Mouse (Mus musculus) erythroblast, embryonic 14.5 days (primary cell): ENCODE data around the gene Twf1. TPM values are rescaled to one million over a fixed set of nuclear protein-coding genes. Genes with fewer than 3 reads are reported as not detected.
A peak's percentile ranks its signal among the peaks of the same experiment; 100 is the strongest.

Experiments used
- H3K27me3 ChIP-seq: 2 replicates; pipeline ENCODE4 v1.6.1; 2012; ENCODE audit warnings: inconsistent platforms; ENCODE audit not compliant: control insufficient read depth
- H3K36me3 ChIP-seq: 2 replicates; pipeline ENCODE4 v1.6.1; 2012; ENCODE audit warnings: mild to moderate bottlenecking, inconsistent platforms; ENCODE audit not compliant: control insufficient read depth
- H3K4me1 ChIP-seq: 2 replicates; pipeline ENCODE4 v1.6.1; 2012; ENCODE audit warnings: inconsistent platforms; ENCODE audit not compliant: control insufficient read depth
- H3K4me3 ChIP-seq: replicated peaks from 2 replicates; pipeline ENCODE3; 2012; ENCODE audit warnings: moderate library complexity, mild to moderate bottlenecking, inconsistent platforms
- H3K9me3 ChIP-seq: 2 replicates; pipeline ENCODE4 v1.6.1; 2012; ENCODE audit warnings: low read length, inconsistent platforms, mixed read lengths; ENCODE audit not compliant: control insufficient read depth
- GATA1 ChIP-seq: IDR thresholded peaks from 2 replicates; pipeline ENCODE4 v1.6.1; 2012; ENCODE audit warnings: low read length, inconsistent platforms, mixed read lengths
- TAL1 ChIP-seq: IDR thresholded peaks from 3 replicates; pipeline ENCODE4 v1.6.1; 2012; ENCODE audit warnings: low read length, inconsistent platforms, mixed read lengths
- polyA plus RNA-seq: library from polyadenylated mRNA; stranded (reverse); fragments of >175 nt; gene quantifications from 2 replicates; pipeline ENCODE4 v1.2.3, GENCODE M21; 2012

Gene Twf1
- polyA plus RNA-seq: 0.23 and 0.24 TPM in 2 replicates

- H3K36me3 ChIP-seq: peaks cover 23% of the 10 kb centered on the region
- H3K4me1 ChIP-seq: peaks cover 13% of the 10 kb centered on the region
- H3K4me3 ChIP-seq: peak within 1 kb of the TSS; percentile 98
- TF ChIP-seq TAL1 (no peak), GATA1 (no peak)
- H3K9me3 ChIP-seq: no peaks in the 10 kb centered on the region
- no peaks in the 10 kb centered on the region for H3K27me3 ChIP-seq
Measured at GRCm38 (mm10) chr15:94589219-94590075, at the start of gene Twf1. TSS of gene Twf1 (minus strand) at chr15:94589889.

GRCm38 (mm10) chr15:94639126-94639525, 49.4 kb upstream of the Twf1 start:
- Histone ChIP-seq H3K27me3 (no peaks in the 10 kb centered on the region), H3K9me3 (no peaks in the 10 kb centered on the region), H3K4me1 (no peaks in the 10 kb centered on the region), H3K4me3 (no peak overlapping the region), H3K36me3 (no peaks in the 10 kb centered on the region)
- TF ChIP-seq GATA1: no peak
- TF ChIP-seq TAL1: no peak

GRCm38 (mm10) chr15:94638207-94638606, 48.5 kb upstream of the Twf1 start:
- no peaks in the 10 kb centered on the region for H3K9me3 ChIP-seq
- H3K36me3 ChIP-seq: no peaks in the 10 kb centered on the region
- TF ChIP-seq TAL1 (no peak), GATA1 (no peak)
- no peaks in the 10 kb centered on the region for H3K4me1 ChIP-seq
- no peaks in the 10 kb centered on the region for H3K27me3 ChIP-seq
- no peak overlapping the region for H3K4me3 ChIP-seq

- Histone ChIP-seq H3K9me3 (no peaks in the 10 kb centered on the region), H3K36me3 (no peaks in the 10 kb centered on the region), H3K4me1 (no peaks in the 10 kb centered on the region), H3K4me3 (no peak overlapping the region), H3K27me3 (peaks cover 19% of the 10 kb centered on the region)
- TF ChIP-seq TAL1 (no peak), GATA1 (no peak)
Measured at GRCm38 (mm10) chr15:94634524-94634923, 44.8 kb upstream of the Twf1 start.

GRCm38 (mm10) chr15:94630553-94630952, 40.9 kb upstream of the Twf1 start:
- TF ChIP-seq GATA1 (no peak), TAL1 (no peak)

GRCm38 (mm10) chr15:94628830-94629601, 39.3 kb upstream of the Twf1 start, which contains the start of gene Tmem117:
TSS of gene Tmem117 (plus strand) at chr15:94629232.
- peaks cover 47% of the 10 kb centered on the region for H3K27me3 ChIP-seq
- H3K4me1 ChIP-seq: no peaks in the 10 kb centered on the region
- H3K9me3 ChIP-seq: peaks cover 2% of the 10 kb centered on the region; the same call in 1 of the 2 replicates
- H3K4me3 ChIP-seq: no peak within 1 kb of the TSS
- TF ChIP-seq TAL1 (no peak), GATA1 (no peak)
- H3K36me3 ChIP-seq: no peaks in the 10 kb centered on the region

More at GRCm38 (mm10) chr15:94630553-94630952, 40.9 kb upstream of the Twf1 start:
- H3K36me3 ChIP-seq: no peaks in the 10 kb centered on the region
- H3K4me3 ChIP-seq: no peak overlapping the region
- H3K27me3 ChIP-seq: peaks cover 47% of the 10 kb centered on the region
- no peaks in the 10 kb centered on the region for H3K4me1 ChIP-seq
- peaks cover 2% of the 10 kb centered on the region; the same call in 1 of the 2 replicates for H3K9me3 ChIP-seq

- Histone ChIP-seq H3K27me3 (peaks cover 47% of the 10 kb centered on the region), H3K4me1 (no peaks in the 10 kb centered on the region), H3K4me3 (no peak overlapping the region), H3K36me3 (no peaks in the 10 kb centered on the region), H3K9me3 (peaks cover 2% of the 10 kb centered on the region; the same call in 1 of the 2 replicates)
- no peak for TF ChIP-seq TAL1
- TF ChIP-seq GATA1: no peak
Measured at GRCm38 (mm10) chr15:94628463-94628829, 38.8 kb upstream of the Twf1 start.

- H3K36me3 ChIP-seq: no peaks in the 10 kb centered on the region
- TF ChIP-seq TAL1 (no peak), GATA1 (no peak)
- no peak overlapping the region for H3K4me3 ChIP-seq
- 0 out of 2 replicates have a peak, but pooled peaks cover 2% of the 10 kb centered on the region for H3K27me3 ChIP-seq
- H3K4me1 ChIP-seq: peaks cover 2% of the 10 kb centered on the region; the same call in 1 of the 2 replicates
- H3K9me3 ChIP-seq: no peaks in the 10 kb centered on the region
Measured at GRCm38 (mm10) chr15:94620909-94621308, 31.2 kb upstream of the Twf1 start.

- no peaks in the 10 kb centered on the region for H3K9me3 ChIP-seq
- TF ChIP-seq TAL1: no peak
- TF ChIP-seq GATA1: no peak
- no peaks in the 10 kb centered on the region for H3K36me3 ChIP-seq
- peaks cover 2% of the 10 kb centered on the region; the same call in 1 of the 2 replicates for H3K4me1 ChIP-seq
- no peak overlapping the region for H3K4me3 ChIP-seq
- H3K27me3 ChIP-seq: no peaks in the 10 kb centered on the region
Measured at GRCm38 (mm10) chr15:94616036-94616435, 26.3 kb upstream of the Twf1 start.
